Mouse (Mus musculus): ENCODE data around the gene Lrrc75a. TPM values are rescaled to one million over a fixed set of nuclear protein-coding genes. Genes with fewer than 3 reads are reported as not detected.

The Lrrc75a gene
- polyA plus RNA-seq, 1 experiment from 2014 or later = 10.5 TPM

- no peaks in the 10 kb centered on the region for H3K4me1 ChIP-seq (ENCODE audit: control insufficient read depth, insufficient read depth, low read length)
- H3K4me3 ChIP-seq (ENCODE audit: low read depth, low read length) = no peak overlapping the region
- no peaks in the 10 kb centered on the region for H3K27me3 ChIP-seq (ENCODE audit: control insufficient read depth, insufficient read depth, low read length)
- H3K27ac ChIP-seq (ENCODE audit: low read depth, low read length) = no peak overlapping the region
- no peak overlapping the region for H3K4me2 ChIP-seq (ENCODE audit: low read depth, low read length)
- H3K9me3 ChIP-seq (ENCODE audit: control insufficient read depth, low read length) = no peaks in the 10 kb centered on the region
- 90% methylated on average over 5 of the region's 5 CpGs for WGBS
- H3K9ac ChIP-seq (replicated peaks; ENCODE audit: low read depth, low read length) = no peak overlapping the region
- ATAC-seq (ENCODE audit: low read depth) = no peak
- H3K36me3 ChIP-seq (ENCODE audit: control insufficient read depth, insufficient read depth, low read length) = no peaks in the 10 kb centered on the region
Observed at GRCm38 (mm10) chr11:62587034-62587433, 61.3 kb downstream of the Lrrc75a start.

- H3K4me3 ChIP-seq (ENCODE audit: low read depth, low read length) = no peak overlapping the region
- H3K9ac ChIP-seq (replicated peaks; ENCODE audit: low read depth, low read length) = no peak overlapping the region
- no peak overlapping the region for H3K27ac ChIP-seq (ENCODE audit: low read depth, low read length)
- H3K4me1 ChIP-seq (ENCODE audit: control insufficient read depth, insufficient read depth, low read length) = no peaks in the 10 kb centered on the region
- no peaks in the 10 kb centered on the region for H3K36me3 ChIP-seq (ENCODE audit: control insufficient read depth, insufficient read depth, low read length)
- WGBS = 82% methylated on average over 9 of the region's 9 CpGs
- no peaks in the 10 kb centered on the region for H3K9me3 ChIP-seq (ENCODE audit: control insufficient read depth, low read length)
- H3K4me2 ChIP-seq (ENCODE audit: low read depth, low read length) = no peak overlapping the region
- no peak for ATAC-seq (ENCODE audit: low read depth)
- H3K27me3 ChIP-seq (ENCODE audit: control insufficient read depth, insufficient read depth, low read length) = no peaks in the 10 kb centered on the region
Observed at GRCm38 (mm10) chr11:62584671-62585206, 63.6 kb downstream of the Lrrc75a start.

GRCm38 (mm10) chr11:62583031-62583430 is 65.3 kb downstream of the Lrrc75a start:
- Histone ChIP-seq H3K9ac (replicated peaks; ENCODE audit: low read depth, low read length) (no peak overlapping the region), H3K27ac (ENCODE audit: low read depth, low read length) (no peak overlapping the region), H3K27me3 (ENCODE audit: control insufficient read depth, insufficient read depth, low read length) (no peaks in the 10 kb centered on the region), H3K4me2 (ENCODE audit: low read depth, low read length) (no peak overlapping the region), H3K4me1 (ENCODE audit: control insufficient read depth, insufficient read depth, low read length) (no peaks in the 10 kb centered on the region), H3K9me3 (ENCODE audit: control insufficient read depth, low read length) (no peaks in the 10 kb centered on the region), H3K36me3 (ENCODE audit: control insufficient read depth, insufficient read depth, low read length) (no peaks in the 10 kb centered on the region), H3K4me3 (ENCODE audit: low read depth, low read length) (no peak overlapping the region)
- ATAC-seq (ENCODE audit: low read depth) = no peak
- WGBS = 81% methylated on average over 6 of the region's 6 CpGs

- Histone ChIP-seq H3K36me3 (ENCODE audit: control insufficient read depth, insufficient read depth, low read length) (no peaks in the 10 kb centered on the region), H3K4me3 (ENCODE audit: low read depth, low read length) (peak overlapping the region; percentile 47), H3K9ac (replicated peaks; ENCODE audit: low read depth, low read length) (peak overlapping the region; percentile 59; the same call in 1 of the 2 replicates), H3K4me1 (ENCODE audit: control insufficient read depth, insufficient read depth, low read length) (no peaks in the 10 kb centered on the region), H3K4me2 (ENCODE audit: low read depth, low read length) (peak overlapping the region; percentile 72), H3K27me3 (ENCODE audit: control insufficient read depth, insufficient read depth, low read length) (no peaks in the 10 kb centered on the region), H3K9me3 (ENCODE audit: control insufficient read depth, low read length) (no peaks in the 10 kb centered on the region), H3K27ac (ENCODE audit: low read depth, low read length) (no peak overlapping the region)
- ATAC-seq (ENCODE audit: low read depth) = 0 out of 2 replicates have a peak, but pooled peaks have one; percentile 1
- WGBS = 70% methylated on average over 16 of the region's 16 CpGs
Observed at GRCm38 (mm10) chr11:62576530-62577152, 71.7 kb downstream of the Lrrc75a start.

- H3K9ac ChIP-seq (replicated peaks; ENCODE audit: low read depth, low read length) = peak overlapping the region; percentile 59
- no peaks in the 10 kb centered on the region for H3K9me3 ChIP-seq (ENCODE audit: control insufficient read depth, low read length)
- 4% methylated on average over 27 of the region's 27 CpGs for WGBS
- peak overlapping the region; percentile 52 for H3K27ac ChIP-seq (ENCODE audit: low read depth, low read length)
- H3K4me1 ChIP-seq (ENCODE audit: control insufficient read depth, insufficient read depth, low read length) = no peaks in the 10 kb centered on the region
- H3K4me2 ChIP-seq (ENCODE audit: low read depth, low read length) = peak overlapping the region; percentile 72
- ATAC-seq (ENCODE audit: low read depth) = peak; percentile 71
- no peaks in the 10 kb centered on the region for H3K27me3 ChIP-seq (ENCODE audit: control insufficient read depth, insufficient read depth, low read length)
- no peaks in the 10 kb centered on the region for H3K36me3 ChIP-seq (ENCODE audit: control insufficient read depth, insufficient read depth, low read length)
- peak overlapping the region; percentile 47 for H3K4me3 ChIP-seq (ENCODE audit: low read depth, low read length)
Observed at GRCm38 (mm10) chr11:62575659-62576438, 72.5 kb downstream of the Lrrc75a start.

GRCm38 (mm10) chr11:62575297-62575658 is 73.0 kb downstream of the Lrrc75a start:
- ATAC-seq (ENCODE audit: low read depth) = peak; percentile 66
- H3K9ac ChIP-seq (replicated peaks; ENCODE audit: low read depth, low read length) = peak overlapping the region; percentile 59
- no peaks in the 10 kb centered on the region for H3K9me3 ChIP-seq (ENCODE audit: control insufficient read depth, low read length)
- H3K4me3 ChIP-seq (ENCODE audit: low read depth, low read length) = peak overlapping the region; percentile 47
- no peaks in the 10 kb centered on the region for H3K27me3 ChIP-seq (ENCODE audit: control insufficient read depth, insufficient read depth, low read length)
- no peaks in the 10 kb centered on the region for H3K36me3 ChIP-seq (ENCODE audit: control insufficient read depth, insufficient read depth, low read length)
- H3K4me1 ChIP-seq (ENCODE audit: control insufficient read depth, insufficient read depth, low read length) = no peaks in the 10 kb centered on the region
- peak overlapping the region; percentile 72 for H3K4me2 ChIP-seq (ENCODE audit: low read depth, low read length)
- under 1% methylated on average over 9 of the region's 9 CpGs for WGBS
- peak overlapping the region; percentile 52 for H3K27ac ChIP-seq (ENCODE audit: low read depth, low read length)

- H3K9me3 ChIP-seq (ENCODE audit: control insufficient read depth, low read length) = no peaks in the 10 kb centered on the region
- H3K9ac ChIP-seq (replicated peaks; ENCODE audit: low read depth, low read length) = no peak overlapping the region
- H3K36me3 ChIP-seq (ENCODE audit: control insufficient read depth, insufficient read depth, low read length) = no peaks in the 10 kb centered on the region
- no peak overlapping the region for H3K4me3 ChIP-seq (ENCODE audit: low read depth, low read length)
- H3K4me2 ChIP-seq (ENCODE audit: low read depth, low read length) = no peak overlapping the region
- no peak for ATAC-seq (ENCODE audit: low read depth)
- H3K27me3 ChIP-seq (ENCODE audit: control insufficient read depth, insufficient read depth, low read length) = no peaks in the 10 kb centered on the region
- H3K4me1 ChIP-seq (ENCODE audit: control insufficient read depth, insufficient read depth, low read length) = no peaks in the 10 kb centered on the region
- no peak overlapping the region for H3K27ac ChIP-seq (ENCODE audit: low read depth, low read length)
- WGBS = 91% methylated on average over 4 of the region's 4 CpGs
Observed at GRCm38 (mm10) chr11:62574703-62575085, 73.6 kb downstream of the Lrrc75a start.

GRCm38 (mm10) chr11:62573959-62574702 is 74.2 kb downstream of the Lrrc75a start, which contains the start of gene Trpv2:
Trpv2 (plus strand) TSS chr11:62574486.
- H3K36me3 ChIP-seq (ENCODE audit: control insufficient read depth, insufficient read depth, low read length) = no peaks in the 10 kb centered on the region
- no peak for ATAC-seq (ENCODE audit: low read depth)
- no peaks in the 10 kb centered on the region for H3K27me3 ChIP-seq (ENCODE audit: control insufficient read depth, insufficient read depth, low read length)
- no peak within 1 kb of the TSS for H3K27ac ChIP-seq (ENCODE audit: low read depth, low read length)
- peak within 1 kb of the TSS; percentile 72 for H3K4me2 ChIP-seq (ENCODE audit: low read depth, low read length)
- peak within 1 kb of the TSS; percentile 47 for H3K4me3 ChIP-seq (ENCODE audit: low read depth, low read length)
- H3K4me1 ChIP-seq (ENCODE audit: control insufficient read depth, insufficient read depth, low read length) = no peaks in the 10 kb centered on the region
- WGBS = 87% methylated on average over 6 of the region's 6 CpGs
- 0 out of 2 replicates have a peak within 1 kb of the TSS, but pooled peaks have one; percentile 59 for H3K9ac ChIP-seq (replicated peaks; ENCODE audit: low read depth, low read length)
- no peaks in the 10 kb centered on the region for H3K9me3 ChIP-seq (ENCODE audit: control insufficient read depth, low read length)
